Mouse (Mus musculus) thymus, postnatal 10 days (tissue): Measurements from ENCODE around the gene Pbx4.
A peak's percentile ranks its signal among the peaks of the same experiment; 100 is the strongest.

Experiments
- DNase-seq, 2 experiments: peaks; one replicate each; pipeline ENCODE4 v3.0.0; 2021; ENCODE audit warnings: low spot score in 2 of 2

Gene Pbx4

DNA sequence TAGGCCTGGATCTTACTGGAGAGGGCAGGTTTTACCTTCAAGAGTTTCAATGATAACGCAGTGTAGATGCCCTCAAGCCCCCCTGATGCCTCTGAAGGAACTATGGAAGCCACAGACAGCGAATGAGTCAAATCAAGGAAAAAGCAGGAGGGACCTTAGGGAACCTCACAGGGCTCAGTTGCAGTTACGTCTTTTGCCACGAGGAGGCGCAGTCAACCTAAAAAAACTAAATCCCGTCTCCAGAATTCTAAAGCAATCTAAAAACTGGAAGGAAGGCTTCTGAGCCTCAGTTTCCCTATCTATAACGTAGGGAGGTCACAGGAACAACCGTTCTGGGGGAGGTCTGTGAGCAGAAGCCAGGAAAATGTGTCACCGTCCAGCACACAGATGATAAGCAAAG lies 41.9 kb downstream of the Pbx4 start:
- DNase-seq: peak in 1 of 2 experiments; percentile 47

DNA sequence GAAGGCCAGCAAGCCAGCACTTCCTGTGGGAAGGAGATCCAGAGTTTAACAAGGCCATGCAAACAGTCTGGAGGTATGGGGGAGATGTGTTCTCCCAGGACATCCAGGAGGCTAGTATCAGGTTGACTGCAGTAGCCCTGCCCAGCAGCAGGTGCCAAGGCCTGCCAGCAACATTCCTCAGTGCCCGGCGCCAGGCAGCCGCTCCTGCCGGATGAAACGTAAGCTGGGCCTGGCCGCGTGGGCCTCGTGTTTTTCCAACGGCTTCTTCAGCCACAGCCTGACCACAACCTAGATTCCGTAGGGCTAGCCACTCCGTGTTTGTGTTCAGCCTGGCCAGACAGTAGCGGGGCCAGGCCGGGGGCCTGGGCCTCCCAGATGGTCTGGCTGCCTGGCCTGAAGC lies 42.4 kb downstream of the Pbx4 start:
- no peak for DNase-seq

DNA sequence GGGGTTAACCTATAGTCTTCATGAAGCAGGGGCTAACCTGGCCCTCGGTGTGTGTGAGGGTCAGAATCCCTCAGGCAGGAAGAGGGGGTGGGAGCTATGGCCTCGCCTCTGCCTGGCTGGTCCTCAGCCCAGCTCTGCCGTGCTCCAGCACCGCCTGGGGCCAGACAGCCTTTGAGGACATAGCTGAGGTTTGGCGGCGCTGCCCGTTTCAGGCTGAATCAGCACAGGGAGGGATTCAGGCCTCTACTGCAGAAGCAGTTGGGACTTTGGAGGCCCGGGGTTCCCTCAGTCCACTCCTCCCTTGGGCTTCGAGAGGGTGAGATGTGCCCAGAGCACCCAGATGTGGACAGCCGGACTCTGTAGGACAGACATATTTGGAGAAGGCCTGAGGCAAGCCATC lies 43.8 kb downstream of the Pbx4 start:
- DNase-seq: no peak

DNA sequence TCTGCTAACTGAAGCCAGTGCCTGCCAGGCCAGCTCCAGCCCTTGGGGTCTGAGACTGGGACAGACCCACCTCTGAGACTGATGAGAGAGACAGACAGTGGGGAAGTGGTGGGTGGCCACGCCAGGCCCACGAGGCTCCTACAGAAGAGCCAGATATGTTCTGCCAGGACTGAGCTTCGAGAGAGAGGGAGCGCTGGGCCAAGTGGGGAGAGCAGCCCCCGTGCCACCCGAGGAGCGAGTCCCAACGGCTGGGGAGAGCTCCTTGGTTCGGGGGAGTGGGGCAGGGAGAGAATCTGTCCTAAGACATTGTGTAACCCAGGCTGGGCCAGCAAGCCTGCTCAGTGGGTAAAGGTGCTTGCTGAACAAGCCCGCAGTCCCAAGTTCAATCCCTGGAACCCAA lies 44.7 kb downstream of the Pbx4 start:
- no peak for DNase-seq

DNA sequence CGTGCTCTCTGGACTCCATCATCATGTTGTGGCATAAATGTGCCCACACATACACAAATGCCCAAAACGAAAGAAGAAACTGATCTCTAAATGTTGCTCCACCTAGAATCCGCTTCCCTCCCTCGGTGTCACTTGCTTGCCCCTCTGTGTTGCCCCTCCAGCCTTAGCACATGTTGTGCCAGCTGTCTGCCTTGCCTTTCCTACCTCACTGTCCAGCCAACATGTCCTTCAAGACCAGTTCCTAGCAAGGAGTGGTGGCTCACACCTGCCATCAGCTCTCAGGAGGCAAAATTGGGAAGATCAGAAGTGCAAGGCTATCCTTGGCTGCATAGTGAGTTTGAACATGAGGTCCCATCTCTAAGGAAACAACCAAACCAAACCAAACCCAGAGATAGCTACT lies 45.1 kb downstream of the Pbx4 start:
- no peak for DNase-seq

DNA sequence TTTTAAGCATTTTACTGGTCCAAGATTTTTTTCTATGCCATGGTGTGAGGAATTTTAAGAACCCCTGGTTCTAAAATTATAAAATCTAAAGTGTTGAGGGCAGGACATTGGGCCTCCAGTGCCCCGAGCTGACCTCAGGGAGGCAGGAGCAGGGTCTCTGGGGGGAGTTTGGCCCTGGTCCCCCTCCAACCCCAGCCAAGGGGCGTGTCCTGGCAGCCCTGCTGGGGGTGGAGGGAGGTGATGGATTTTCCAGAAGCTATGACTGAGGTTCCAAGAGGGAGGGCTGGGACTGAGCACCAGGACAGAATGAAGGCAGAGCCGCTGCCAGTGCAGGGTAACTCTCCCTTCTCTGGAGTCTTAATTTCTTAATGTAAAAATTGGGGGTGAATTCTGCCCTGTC lies 45.7 kb downstream of the Pbx4 start:
- DNase-seq: no peak

DNA sequence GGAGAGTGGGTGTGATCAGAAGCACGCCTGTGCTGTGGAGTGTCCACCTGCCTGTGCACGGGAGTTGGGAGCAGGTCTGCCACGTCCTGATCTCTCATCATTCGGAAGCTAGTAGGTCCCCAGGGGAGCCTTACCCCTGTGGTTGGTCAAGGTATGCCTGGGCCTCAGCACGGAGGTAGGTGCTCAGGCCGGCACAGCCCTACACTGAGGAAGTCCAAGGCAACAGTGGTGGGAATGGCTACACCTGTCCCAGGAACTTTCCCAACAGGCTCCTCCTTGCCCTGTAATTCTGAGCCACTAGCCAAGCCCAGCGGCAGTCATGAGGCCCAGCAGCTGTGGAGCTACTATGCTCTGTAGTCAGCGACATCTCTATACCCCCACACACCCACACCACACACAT lies 47.4 kb downstream of the Pbx4 start:
- DNase-seq: no peak

DNA sequence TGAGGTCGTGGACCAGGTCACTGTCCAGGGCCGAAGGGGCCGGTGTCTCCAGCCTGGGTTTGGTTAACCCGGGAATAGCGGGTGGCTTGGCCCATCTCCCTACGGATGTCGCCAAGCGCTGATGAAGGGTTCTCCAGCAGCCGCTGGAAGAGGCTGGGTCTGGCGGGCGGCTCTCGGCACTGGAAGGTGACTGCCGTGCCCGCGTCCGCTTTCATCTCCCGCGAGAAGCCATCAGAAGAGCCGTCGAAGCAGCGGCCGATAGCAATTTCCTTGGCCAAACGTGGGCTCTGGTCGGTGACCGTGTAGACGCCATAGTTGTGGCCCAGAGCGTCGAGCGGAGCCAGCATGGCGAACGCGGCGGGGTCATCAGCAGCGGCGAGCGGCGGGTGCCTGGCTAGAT lies 48.5 kb downstream of the Pbx4 start:
- no peak for DNase-seq

DNA sequence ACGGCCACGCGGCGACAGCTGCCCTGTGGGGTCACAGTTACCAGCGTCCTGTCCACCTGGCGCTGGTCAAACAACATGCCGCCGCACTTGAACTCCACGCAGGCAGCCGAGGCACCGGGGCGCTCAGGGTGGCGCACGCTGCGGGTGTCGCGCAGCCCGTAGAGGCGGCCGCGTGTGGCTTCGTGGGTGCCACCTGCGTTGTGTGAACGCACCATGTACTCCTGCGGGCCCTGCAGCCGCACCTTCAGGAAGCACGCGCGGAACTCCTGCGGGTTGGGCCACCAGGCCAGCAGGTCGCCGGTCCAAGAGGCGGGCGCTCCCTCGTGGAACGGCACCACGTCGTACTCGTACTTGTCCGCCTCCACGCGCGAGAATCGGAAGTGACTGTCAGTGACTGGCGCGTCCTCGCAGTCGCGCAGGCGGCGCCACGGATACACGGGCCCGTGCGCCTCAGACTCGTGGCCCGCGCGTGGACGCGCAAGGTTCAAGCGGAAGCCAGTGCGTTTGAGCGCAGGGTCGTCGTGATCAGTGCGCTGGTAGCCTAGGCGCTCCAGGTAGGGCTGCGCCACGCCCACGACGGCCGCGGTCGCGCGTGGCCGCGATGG lies 49.1 kb downstream of the Pbx4 start:
- no peak for DNase-seq

DNA sequence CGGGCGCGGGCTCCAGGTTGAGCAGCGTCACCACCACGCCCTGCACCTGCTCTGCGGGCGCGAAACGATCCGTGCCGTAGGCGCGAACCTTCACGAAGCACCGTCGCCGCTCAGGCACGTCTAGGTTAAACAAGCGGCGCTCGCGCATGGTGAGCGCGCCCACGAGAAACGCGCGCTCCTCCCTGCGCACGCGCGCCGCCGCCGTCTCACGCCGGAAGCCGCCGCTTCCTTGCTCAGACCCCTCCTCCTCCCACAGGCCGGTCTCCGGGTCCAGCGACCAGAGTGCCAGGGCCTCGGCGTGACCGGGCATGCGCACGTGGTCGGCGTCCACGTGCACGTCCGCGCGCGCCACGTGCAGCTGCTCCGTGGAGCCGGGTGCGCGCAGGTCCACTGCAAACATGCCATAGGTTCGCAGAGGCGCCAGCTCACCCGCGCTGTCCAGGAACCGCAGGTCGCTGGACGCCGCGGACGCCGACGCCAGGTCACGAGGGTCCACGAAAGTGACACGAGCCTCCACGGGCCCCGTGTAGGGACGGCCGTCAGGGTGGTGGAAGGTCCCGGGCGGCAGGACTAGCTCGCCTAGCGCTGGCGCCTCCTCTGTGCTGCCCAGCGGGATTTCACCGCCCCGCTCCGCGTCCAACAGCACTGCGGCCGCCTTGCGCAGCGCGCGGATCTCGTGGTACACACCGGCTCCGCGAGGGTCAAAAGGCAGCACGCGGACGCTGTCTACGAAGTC lies 49.9 kb downstream of the Pbx4 start:
- DNase-seq: peak in 1 of 2 experiments; percentile 31

DNA sequence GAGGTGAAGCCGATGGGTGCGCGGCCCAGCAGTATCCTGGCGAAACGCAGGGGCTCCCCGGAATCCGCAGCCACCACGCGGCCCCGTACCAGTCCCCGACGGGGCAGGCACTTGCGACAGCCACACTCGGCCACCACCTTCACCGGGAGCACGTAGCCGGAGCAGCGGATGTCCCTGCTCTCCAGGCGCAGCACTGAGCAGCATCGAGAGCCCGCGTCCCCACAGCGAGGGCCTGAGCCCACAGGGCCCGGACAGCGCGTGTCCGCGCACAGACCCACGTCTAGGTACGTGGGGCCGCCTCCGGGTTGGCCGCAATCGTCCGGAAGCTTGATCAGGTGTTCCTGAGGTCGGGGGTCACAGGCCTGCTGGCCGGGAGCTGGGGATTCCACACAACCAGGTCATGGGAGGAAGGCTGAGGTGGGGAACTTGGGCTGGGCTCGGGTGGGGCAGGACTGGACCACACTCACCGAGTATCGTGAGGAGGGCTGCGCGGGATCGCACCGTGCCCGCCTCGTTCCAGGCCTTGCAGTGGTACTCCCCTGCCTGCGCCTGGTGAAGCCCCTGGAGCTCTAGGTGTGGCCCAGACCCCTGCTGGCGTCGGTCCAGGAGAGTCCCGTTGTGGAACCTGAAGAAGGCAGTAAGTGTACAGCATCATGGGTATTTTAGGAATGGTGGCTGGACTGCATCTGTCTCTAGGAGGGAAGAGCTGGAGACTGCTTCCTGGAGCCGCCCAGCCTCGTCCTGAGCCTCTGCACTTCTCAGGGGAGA lies 50.7 kb downstream of the Pbx4 start:
- no peak for DNase-seq

DNA sequence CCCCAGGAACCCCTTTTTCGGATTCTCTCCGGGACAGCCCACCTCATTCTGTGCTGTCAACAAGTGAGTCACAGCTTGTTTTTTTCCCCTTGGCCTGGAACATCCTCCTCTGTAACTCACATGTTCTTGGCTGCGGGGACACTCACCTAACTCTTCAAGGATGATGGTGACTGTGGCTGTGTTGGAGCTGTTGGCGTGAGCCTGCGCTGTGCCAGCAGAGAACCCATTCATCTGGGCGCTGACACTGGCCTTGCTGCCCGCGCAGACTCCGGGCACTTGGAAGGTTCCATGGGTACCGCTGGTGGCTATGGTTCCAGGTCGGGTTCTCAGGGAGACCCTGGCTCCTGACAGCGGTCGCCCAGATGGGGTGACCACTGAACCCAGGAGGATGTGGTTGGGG lies 51.9 kb downstream of the Pbx4 start:
- DNase-seq: no peak

DNA sequence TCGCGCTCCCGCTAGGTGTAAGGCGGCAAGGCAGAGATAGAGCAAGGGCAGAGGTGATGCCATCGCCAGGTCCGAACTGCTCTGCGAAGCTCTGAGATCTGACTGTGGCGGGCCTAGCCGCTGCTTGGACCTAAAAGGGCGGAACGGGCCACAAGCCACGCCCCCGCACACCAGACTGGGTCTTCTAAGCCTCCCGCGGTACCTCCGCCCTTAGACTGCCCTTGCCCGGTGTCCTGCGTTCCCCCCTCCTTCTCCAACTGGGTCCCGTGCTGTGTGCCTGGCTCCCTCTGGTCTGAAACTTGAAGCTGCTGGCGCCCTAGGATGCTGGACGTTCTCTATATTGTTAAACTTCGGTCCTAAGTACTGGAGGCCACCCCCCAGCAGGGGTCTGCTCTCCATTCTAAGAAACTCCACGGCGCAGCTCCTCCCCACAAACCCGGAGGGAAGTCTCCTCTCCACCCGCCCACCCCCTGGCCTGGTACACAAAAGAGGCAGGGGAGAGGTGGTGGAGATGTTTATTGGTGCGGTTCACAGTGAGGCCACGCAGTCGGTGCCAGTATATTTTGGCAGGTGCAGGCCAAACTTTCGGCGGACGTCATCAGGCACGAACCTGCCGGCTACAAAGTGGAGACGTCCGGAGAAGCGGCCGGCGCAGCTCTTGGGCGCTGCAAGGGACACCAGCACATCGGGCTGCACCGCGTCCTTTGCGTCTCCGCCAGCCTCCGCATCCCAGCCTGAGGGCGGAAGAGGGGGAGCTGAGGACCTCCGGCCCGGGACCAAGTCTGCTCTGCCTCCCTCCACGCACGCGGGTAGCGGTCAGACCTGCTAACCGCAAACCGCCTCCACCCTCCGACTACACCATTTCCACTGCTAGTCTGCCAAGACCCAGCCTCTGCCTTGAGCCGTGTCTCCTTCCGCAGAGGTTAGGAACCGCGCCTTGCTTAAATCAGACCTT lies 55.3 kb downstream of the Pbx4 start, which contains the start of gene Cilp2:
TSS of gene Cilp2 (minus strand) at position 399 of the 955 bp plus-strand sequence.
- DNase-seq: no peak

DNA sequence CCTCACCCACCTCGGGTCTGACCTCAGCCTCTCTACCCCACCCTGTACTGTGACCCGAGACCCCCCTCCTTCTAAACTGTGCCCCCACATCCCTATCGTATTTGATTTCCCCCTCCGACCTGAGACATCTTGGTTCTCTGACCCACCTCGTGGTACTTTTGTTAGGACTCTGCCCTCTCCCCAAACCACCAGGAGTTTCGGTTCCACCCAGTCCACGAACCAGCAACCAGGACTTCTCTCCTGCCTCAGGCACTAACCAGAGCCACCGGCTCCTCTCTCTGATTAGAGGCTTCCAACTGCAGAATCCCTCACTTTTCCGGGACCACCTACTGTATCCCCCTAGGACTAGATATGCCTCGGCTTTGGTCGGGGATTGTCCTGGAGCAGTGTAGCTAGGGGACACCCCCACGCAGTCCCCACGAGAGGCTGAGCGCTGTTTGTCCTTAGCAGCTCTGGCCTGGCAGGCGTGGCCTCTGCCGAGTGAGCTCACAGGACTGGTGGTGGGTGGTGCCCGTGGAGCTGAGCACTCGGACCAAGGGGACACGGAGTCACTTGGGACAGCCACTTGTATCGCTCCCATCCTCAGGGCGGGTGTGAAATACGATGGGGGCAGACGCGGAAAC lies 56.1 kb downstream of the Pbx4 start:
- DNase-seq: no peak

DNA sequence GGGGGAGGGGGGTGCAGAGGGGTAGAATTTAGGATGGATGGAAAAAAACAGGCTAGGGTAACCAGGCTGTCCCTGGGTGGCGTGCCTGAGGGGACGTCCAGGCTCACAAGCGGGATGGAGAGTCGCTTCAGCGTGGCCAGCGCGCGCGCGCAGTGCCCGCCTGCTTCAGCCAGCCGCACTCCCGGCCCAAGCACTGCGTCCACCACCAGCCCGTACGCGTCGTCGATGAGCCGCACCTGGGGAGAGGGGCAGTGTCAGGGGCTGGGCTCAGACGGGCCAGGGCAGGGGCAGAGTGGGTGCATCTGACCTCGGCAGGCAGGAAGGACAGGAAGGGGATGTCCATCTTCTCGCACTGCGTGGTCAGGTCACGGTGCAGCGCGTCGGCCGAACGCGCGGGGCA lies 56.6 kb downstream of the Pbx4 start:
- DNase-seq: no peak

DNA sequence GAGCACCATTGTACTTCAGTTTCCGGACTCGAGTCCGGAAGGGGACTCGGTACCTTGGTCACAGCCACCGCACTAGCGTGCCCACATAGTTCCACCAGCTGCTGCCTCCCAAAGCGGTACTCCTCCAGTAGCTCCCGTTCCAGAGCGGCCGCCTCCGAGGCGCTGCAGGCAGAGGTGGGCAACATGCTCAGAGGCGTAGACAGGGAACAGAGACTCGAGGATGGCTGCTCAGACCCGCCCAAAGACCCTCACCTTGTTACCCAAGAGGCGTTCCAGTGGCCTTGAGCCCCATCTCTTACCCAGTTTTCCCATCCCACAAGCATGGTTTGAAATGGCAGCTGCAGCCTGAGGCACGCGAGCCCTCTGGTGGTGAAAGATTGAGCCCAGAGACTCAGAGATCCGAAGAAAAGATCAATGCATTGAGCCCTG lies 58.5 kb downstream of the Pbx4 start:
- DNase-seq: peak in 1 of 2 experiments; percentile 53

DNA sequence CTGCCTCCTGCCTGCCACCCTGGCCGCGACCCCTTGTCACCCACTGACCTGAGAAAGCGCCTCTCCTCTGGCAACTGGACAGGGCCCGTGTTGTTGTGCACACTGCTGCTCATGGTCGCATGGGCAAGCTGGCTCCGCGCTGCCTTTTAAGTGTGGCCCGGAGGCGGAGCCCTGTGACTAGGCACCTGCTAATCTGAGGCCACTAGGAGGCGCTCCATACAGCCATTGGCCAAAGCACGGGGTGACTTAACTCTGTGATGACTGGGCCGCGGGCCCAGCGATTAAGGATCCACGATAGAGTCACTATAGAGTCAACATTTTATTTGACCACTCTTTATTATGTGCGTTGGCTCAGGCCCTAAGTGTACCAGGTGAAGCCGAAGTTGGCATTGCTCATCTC lies 61.6 kb downstream of the Pbx4 start:
- DNase-seq: peak; percentile 16 to 51

DNA sequence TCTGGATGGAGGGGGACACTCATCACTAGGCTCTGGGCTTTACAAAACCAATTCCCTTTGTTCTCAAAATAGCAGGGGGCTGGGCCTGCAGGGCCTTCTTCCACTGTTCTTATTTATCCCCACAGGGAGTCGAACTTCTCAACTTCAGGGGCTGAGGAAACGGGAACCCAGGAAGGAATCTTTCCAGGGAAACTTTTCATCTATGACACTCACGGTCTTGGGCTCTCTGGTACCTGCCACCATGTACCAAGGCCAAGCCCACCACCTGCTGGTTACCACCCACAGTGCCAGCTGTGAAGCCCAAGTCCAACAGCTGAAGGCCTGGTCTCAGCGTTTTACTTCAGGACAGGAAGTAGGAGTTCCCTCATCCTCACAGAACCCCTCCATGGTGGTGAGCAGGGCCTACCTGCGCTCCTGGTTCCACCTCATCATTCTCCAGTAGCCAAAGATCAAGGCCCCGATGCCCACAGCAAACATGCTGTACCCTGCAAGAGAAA lies 62.6 kb downstream of the Pbx4 start:
- no peak for DNase-seq

DNA sequence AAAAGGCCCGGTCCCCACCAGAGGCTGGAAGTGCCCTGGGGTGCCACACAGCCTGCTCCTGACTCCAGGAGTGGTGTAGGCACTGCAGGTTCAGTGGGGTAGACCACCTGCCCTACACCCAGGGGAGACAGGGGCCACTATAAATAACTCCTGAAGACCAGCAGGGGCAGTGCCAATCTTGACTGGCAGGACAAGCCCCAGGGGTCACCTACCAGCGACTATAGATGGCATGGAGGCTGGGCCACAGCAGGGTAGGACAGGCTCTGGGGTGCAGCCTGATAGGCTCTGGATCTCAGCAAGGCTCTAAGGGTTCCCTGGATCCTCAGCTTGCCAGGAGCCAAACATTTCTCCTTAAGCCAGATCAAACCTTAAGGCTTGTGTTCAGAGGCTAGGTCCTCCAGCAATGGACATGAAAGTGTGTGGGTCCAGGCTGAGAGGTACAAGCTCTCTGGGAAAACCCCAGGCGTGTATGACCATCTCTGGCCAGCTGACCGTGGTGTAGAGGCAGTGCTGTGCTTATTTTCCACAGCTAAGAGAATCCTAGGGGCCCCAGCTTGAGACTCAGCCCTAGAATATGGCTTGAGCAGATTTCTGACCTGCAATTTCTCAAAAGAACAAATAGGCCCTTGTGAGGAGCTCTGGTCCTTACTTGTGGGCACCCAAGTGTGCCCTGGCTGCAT lies 63.6 kb downstream of the Pbx4 start:
- no peak for DNase-seq

DNA sequence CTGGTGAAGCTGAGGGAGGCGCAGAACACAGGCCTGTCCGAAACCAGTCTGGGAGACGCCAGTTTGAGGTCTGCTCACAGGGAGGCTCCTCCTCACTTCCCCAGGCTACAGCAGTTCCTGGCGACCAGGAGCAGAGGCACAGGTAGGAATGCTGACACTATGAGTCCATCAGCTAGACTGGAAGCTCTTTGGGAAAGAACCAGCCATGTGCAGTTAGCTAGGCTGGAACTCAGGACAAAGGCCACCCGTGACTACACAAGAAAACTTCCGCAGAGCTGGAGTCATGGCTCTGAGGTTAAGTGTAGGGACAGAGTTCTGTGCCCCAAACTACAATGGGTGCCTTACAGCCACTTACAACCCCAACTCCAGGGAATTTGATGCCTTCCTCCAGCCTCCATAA lies 65.6 kb downstream of the Pbx4 start:
- no peak for DNase-seq

DNA sequence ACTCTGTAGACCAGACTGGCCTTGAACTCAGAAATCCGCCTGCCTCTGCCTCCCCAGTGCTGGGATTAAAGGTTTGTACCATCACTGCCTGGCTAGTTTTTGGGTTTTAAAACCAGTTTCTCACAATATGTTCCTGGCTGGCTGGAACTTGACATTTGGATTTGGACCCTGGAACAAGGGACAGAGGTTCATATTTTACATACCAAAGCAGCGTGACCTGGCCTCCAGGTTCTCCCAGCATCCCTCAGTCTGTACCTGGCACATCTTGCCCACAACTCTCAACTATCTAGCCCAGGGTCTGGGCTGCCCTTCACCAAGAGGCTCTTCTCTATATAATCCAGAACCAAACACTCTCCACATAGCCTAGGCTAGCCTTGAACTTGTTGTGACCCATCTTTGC lies 67.6 kb downstream of the Pbx4 start:
- DNase-seq: no peak
